Mouse (Mus musculus): ENCODE results near the gene Rab3ip.

Gene Rab3ip

GRCm38 (mm10) chr10:116957867-116958551 lies 7.4 kb upstream of the Rab3ip start:
- no peak for DNase-seq (ENCODE audit: low read depth, low spot score)

DNA sequence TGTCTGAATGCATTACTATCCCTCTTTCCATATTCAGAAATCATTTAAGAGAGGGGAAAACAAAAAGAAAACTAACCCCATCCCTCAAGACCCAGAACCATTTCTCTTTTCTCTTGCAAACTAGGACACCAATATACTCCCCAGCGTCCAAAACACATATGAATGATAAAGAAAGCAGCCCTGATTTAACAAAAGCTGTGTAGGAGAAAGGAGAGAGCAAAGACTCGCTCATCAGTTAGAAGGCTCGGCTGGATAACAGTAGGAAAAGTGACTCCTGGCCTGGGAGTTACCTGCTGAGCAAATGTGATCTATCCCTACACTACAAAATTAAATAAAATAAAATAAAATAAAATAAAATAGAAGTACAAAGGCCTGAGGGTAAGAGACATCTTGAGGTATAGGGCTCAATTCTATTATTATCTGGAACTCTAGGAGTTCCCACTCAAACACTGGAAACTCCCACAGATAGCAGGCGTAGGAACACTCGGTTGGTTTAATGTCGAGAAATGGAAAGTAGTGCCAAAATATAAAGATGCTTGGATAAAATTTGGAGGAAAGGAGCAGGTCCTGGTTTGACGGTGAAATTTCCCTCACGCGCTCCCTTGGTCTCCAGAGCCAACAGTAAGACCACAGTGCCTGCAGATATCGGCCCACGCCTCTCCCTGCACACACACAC lies 6.1 kb upstream of the Rab3ip start:
- DNase-seq (ENCODE audit: low read depth, low spot score): no peak

- no peak for DNase-seq (ENCODE audit: low read depth, low spot score)
These were observed 4.6 kb upstream of the Rab3ip start for GRCm38 (mm10) chr10:116955191-116955590.

DNA sequence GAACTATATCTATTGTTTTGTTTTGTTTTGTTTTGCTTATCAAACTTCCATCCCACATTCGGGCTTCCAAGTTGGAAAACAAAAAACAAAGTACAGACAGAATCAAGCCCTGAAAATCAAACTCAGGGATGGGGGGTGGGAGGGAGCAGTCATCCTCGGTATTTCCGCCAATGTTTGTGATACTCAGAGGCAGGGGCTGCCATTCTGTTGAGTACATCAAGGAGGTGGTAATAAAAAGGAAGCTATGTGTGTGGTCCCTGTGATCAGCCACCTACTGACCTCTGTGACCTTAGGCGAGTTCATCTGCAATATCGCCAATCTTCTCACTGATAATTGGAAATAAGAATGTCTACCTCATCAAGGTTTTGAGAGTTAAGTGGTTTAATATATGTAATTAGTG lies 317 bp upstream of the Rab3ip start:
- no peak for DNase-seq (ENCODE audit: low read depth, low spot score)

- DNase-seq (ENCODE audit: low read depth, low spot score): peak; percentile 66
These were observed 1.2 kb downstream of the Rab3ip start for GRCm38 (mm10) chr10:116949111-116950008.

DNA sequence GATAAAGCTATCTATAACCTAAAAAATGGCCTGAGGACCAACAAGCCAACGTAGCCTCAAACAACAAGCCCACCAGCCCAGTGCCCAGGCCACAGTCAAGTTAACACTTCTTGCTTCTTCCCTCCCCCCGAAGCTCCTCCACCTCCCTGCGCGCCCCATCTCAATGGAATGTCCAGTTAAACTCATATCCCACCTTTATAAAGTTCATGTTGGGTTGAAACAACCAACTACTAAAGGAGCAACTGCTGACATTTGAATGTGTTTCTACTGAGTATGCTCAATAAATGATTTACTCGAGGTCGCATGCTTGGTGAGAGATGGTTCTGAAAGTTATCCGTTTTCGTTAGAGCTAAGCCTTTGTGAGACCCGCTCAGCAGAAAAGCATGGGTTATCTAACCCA lies 2.2 kb downstream of the Rab3ip start:
- DNase-seq (ENCODE audit: low read depth, low spot score): no peak

GRCm38 (mm10) chr10:116944940-116945339 lies 5.6 kb downstream of the Rab3ip start:
- no peak for DNase-seq (ENCODE audit: low read depth, low spot score)

GRCm38 (mm10) chr10:116944144-116944543 lies 6.4 kb downstream of the Rab3ip start:
- DNase-seq (ENCODE audit: low read depth, low spot score): no peak

GRCm38 (mm10) chr10:116943025-116943424 lies 7.5 kb downstream of the Rab3ip start:
- peak; percentile 82 for DNase-seq (ENCODE audit: low read depth, low spot score)

DNA sequence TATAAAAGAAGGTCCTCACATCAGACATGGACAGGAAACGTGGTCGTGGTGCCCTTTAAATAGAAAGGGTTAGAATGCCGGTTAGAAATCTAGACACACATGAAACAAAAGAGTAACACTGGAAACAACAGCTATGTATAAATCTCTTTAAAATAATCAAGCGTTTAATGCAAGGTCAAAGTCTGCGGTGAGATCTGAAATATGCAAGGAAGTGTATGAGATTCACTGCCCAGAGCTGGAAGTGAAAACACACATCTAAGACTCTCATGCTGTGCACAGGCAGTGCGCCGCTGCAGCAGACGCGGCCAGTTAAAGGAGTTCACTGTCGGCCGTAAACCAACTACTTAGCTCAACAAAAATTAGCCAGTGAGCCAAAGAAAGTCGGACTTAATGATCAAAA lies 15.5 kb downstream of the Rab3ip start:
- DNase-seq (ENCODE audit: low read depth, low spot score): no peak

DNA sequence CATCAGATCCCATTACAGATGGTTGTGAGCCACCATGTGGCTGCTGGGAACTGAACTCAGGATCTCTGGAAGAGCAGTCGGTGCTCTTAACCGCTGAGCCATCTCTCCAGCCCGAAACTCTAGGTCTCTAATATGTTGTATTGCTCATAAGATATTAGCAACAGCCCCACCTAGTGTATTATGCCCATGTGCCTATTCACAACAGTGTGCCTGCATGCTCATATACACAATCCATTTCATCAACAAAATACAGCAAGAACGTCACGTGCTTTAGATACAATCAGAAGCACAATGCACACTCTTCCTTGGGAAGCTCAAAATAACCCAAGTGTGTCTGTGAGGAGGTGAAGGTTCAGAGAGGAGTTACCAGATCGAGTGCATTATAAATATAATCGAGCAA lies 16.8 kb downstream of the Rab3ip start:
- no peak for DNase-seq (ENCODE audit: low read depth, low spot score)

DNA sequence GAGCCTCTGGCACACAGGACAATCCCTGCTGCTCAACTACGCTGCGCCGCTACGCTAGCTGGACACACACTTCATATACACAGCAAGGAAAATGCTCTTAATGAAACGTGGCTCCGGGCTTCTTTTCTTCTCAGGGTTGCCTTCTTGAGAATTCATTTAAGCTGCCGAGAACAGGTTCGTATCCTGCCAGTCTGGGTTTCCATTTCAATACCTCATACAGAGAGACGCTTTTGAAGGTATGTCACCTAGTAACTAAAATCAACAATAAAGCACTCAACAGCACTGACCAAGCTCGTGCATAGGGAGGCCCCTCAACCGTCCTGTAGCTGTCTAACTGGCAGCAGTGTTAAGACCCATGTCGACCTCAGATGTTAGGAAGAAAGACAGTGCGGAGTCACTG lies 18.2 kb downstream of the Rab3ip start:
- DNase-seq (ENCODE audit: low read depth, low spot score): no peak

DNA sequence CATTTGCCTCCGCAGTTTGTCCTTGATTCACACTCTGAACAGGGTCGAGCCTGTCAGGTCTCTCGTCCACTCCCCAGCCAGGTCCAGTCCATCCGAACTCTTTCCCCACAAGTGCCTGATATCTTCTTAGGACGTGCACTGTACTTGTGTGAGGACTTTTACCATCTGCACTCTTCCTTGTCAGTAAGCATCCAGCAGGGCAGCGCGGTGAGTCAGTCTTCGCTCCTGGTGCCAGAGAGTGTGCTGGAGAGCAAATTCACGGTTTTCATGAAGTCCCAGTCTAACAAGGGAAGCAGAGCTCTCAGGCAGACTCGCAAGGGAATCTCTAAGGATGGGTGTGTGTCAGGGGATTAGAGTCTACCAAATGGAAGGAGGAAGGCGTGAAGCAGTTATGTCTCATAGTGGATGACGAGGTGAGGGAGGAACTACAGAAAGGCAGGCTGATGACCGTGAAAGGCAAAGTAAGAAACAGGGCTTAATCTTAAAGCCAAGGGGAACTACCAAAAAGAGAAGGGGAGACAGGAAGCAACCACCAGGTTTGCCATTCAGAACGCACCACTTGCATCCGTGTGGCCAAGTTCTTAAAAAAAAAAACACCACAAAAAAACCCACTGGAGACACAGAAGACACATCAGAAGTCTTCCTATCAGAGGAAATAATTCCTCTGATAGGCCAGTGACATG lies 18.9 kb downstream of the Rab3ip start:
- no peak for DNase-seq (ENCODE audit: low read depth, low spot score)

DNA sequence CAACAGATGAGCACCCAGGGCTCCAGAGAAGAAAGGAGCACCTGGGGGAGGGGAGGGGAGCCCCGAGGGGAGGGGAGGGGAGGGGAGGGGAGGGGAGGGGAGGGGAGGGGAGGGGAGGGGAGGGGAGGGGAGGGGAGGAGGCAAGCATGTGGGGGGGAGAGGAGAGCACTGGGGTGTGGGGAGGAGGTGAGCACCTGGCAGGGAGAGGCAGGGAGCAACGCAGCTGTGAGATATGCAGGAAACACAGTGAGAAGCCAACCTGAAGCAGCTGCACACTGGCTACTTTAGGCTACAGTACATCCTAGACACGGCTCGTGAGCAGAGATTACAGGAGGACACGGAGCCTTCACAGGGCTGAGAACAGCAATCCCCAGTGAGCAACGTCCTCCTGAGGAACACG lies 19.6 kb downstream of the Rab3ip start:
- DNase-seq (ENCODE audit: low read depth, low spot score): peak; percentile 51

DNA sequence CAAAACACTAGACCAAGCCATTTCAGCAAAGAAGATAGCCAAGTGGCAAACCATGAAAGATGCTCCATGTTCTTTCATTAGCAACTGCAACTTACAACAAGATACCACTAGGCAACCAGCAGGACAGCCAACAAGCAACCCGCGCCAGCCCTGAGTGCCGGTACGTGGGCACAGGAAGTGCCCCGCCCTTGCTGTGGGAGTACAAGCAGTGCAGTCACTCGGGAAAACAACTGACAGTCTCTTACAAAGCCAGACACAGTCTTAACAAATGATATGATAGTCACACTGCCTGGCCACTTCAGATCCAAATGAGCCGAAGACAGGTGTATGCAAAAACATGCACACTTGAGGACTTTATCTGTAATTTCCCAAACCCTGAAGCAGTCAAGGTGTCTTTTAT lies 20.1 kb downstream of the Rab3ip start:
- DNase-seq (ENCODE audit: low read depth, low spot score): peak; percentile 65

DNA sequence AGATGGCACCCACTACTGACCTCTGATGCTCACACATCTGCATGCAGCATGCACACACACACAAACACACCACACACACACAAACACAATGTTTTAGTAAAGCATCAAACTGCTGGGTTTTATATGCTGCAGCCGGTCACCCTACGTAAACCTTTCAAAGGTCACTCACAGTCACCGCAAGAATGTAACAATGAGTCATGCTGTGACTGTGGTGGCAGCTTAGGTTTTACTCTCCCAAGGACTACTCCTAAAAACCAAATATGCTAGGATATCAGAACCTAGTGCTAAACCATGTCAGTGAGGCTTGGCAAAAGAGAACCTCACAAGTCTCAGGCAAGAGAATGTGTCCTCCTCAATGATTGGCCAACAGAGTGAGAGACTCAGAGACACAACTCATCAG lies 21.7 kb downstream of the Rab3ip start:
- no peak for DNase-seq (ENCODE audit: low read depth, low spot score)

DNA sequence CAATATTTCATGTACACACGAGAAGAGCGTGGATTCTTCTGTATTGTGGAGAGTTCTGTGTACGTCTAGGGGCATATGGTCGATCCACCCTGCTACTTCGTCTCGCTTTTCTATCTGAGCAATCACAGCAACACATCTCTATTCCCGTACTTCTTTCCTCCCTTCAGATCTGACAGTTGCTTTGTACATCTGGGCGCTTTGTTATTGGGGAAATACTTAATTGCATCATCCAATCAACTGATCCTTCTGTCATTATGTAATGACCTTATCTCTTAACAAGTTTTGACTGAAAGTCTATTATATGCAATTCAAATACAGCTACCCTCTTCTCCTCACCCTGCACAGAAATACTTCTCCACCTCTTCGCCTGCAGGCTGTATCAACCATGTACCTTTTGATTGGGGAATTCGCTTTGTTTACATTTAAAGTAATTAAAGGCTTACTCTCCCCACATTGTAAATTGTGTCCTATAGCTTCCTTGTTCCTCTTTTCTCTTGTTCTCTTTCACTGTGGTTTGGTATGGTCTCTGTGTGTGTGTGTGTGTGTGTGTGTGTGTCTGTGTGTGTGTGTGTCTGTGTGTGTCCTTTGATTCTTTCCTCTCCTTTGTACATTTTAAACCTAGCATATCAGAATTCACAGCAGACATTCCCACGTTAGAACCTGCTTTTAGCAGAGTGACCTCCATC lies 24.0 kb downstream of the Rab3ip start:
- DNase-seq (ENCODE audit: low read depth, low spot score): no peak

GRCm38 (mm10) chr10:116923651-116924495 lies 26.7 kb downstream of the Rab3ip start:
- peak; percentile 62 for DNase-seq (ENCODE audit: low read depth, low spot score)

- DNase-seq (ENCODE audit: low read depth, low spot score): peak; percentile 46
These were observed 28.4 kb downstream of the Rab3ip start for GRCm38 (mm10) chr10:116922161-116922560.

- DNase-seq (ENCODE audit: low read depth, low spot score): no peak
These were observed 29.2 kb downstream of the Rab3ip start for GRCm38 (mm10) chr10:116921416-116921815.
